7 mouse cellular contexts compared by ENCODE assay signal in genomic region chr17:44734501-44735222, GRCm38 (mm10). TPM values are rescaled to one million over a fixed set of nuclear protein-coding genes. Genes with fewer than 3 reads are reported as not detected.
DNase-seq lines count a peak whose midpoint lies in the region; ATAC-seq and TF ChIP-seq lines count a peak whose summit lies in the region.

No protein-coding gene starts in this region.

- peak overlapping the region; percentile 38; the same call in 1 of the 2 replicates for H3K9ac ChIP-seq in hindbrain, embryonic 11.5 days (ENCODE audit: low read depth, low read length)

- H3K9me3 ChIP-seq in hindbrain, embryonic 11.5 days (ENCODE audit: control insufficient read depth, low read length), result no peaks in the 10 kb centered on the region

- peak; percentile 13; the same call in 1 of the 2 replicates for ATAC-seq in frontal cortex, adult (ENCODE audit: low TSS enrichment)
- ATAC-seq in hindbrain, embryonic 11.5 days (ENCODE audit: low FRiP score), result peak; percentile 42; the same call in 1 of the 2 replicates
- peak; percentile 49 for ATAC-seq in megakaryocyte progenitor cell, adult 5-6 weeks (replicated peaks; ENCODE audit: poor library complexity)

- peak overlapping the region; percentile 66 for H3K4me3 ChIP-seq in brown adipose tissue, adult 24 weeks (ENCODE audit: insufficient read depth, low read depth, low read length)
- peak overlapping the region; percentile 59 for H3K4me3 ChIP-seq in hindbrain, embryonic 11.5 days (ENCODE audit: low read depth, low read length)
- peak overlapping the region; percentile 89 for H3K4me3 ChIP-seq in small intestine, adult 2 months (ENCODE audit: low read depth, low read length)

- peaks cover 59% of the 10 kb centered on the region for H3K27me3 ChIP-seq in hindbrain, embryonic 11.5 days (ENCODE audit: control insufficient read depth, insufficient read depth, low read length)
- peaks cover 39% of the 10 kb centered on the region for H3K27me3 ChIP-seq in small intestine, adult 2 months (ENCODE audit: control insufficient read depth, insufficient read depth, low read length)

- TF ChIP-seq POLR2A in small intestine, adult 2 months (IDR thresholded peaks at IDR 0.05; ENCODE audit: low read depth, low read length), result no peak

- WGBS in hindbrain, embryonic 11.5 days, result 1% methylated on average over 48 of the region's 48 CpGs
- 2% methylated on average over 48 of the region's 48 CpGs for WGBS in small intestine, adult 2 months

- H3K4me1 ChIP-seq in brown adipose tissue, adult 24 weeks (ENCODE audit: control insufficient read depth, insufficient read depth, insufficient read length, low read length), result no peaks in the 10 kb centered on the region; the same call in 1 of the 2 replicates
- 0 out of 2 replicates have a peak, but pooled peaks cover 3% of the 10 kb centered on the region for H3K4me1 ChIP-seq in hindbrain, embryonic 11.5 days (replicated peaks; ENCODE audit: control insufficient read depth, insufficient read depth, low read length)
- peaks cover 3% of the 10 kb centered on the region; the same call in 1 of the 2 replicates for H3K4me1 ChIP-seq in small intestine, adult 2 months (ENCODE audit: control insufficient read depth, insufficient read depth, insufficient read length, low read length)

- no peak overlapping the region for H3K27ac ChIP-seq in brown adipose tissue, adult 24 weeks (replicated peaks; ENCODE audit: low read depth, low read length)
- H3K27ac ChIP-seq in hindbrain, embryonic 11.5 days (ENCODE audit: low read depth, low read length), result no peak overlapping the region
- peak overlapping the region; percentile 59 for H3K27ac ChIP-seq in small intestine, adult 2 months (ENCODE audit: insufficient read depth, low read depth, low read length)

- peak overlapping the region; percentile 91 for H3K4me2 ChIP-seq in hindbrain, embryonic 11.5 days (replicated peaks; ENCODE audit: low read depth, low read length)

- peak; percentile 49 for DNase-seq in R1 (ENCODE audit: low read depth, low spot score)
- peak; percentile 73 for DNase-seq in hindbrain, embryonic 11.5 days (ENCODE audit: low spot score)
- peak; percentile 48 to 54 for DNase-seq in left cerebral cortex, postnatal 25 days (ENCODE audit: low spot score in 2 of 2)

- TF ChIP-seq CTCF in small intestine, adult 2 months (IDR thresholded peaks at IDR 0.05; ENCODE audit: extremely low read depth, insufficient read length, insufficient replicate concordance, low read depth, low read length), result no peak

- no peaks in the 10 kb centered on the region for H3K36me3 ChIP-seq in hindbrain, embryonic 11.5 days (ENCODE audit: control insufficient read depth, insufficient read depth, low read length)
- no peaks in the 10 kb centered on the region for H3K36me3 ChIP-seq in small intestine, adult 2 months (ENCODE audit: control insufficient read depth, insufficient read depth, low read length)

- intact Hi-C loops in left cerebral cortex, postnatal 25 days (cut with DNase I), result loop anchor here (5.0 kb wide), 5 partner anchors 58 to 638 kb away; no protein-coding TSS in a partner anchor

RNA-seq across cellular contexts. Expression of gene Supt3, which starts 42.3 kb away (rescaled TPM):
- polyA plus RNA-seq in brown adipose tissue, adult 24 weeks (2012; ENCODE audit: insufficient read depth, insufficient read length, missing spikeins), result 20.0 and 24.0 TPM in 2 replicates
- polyA plus RNA-seq in hindbrain, embryonic 11.5 days (2014; fragmentation: Nextera tagmentation; extraction: Ambion mirVana), result 27.5 and 27.8 TPM in 2 replicates
- 10 to 100 TPM; 13.2 TPM for total RNA-seq in left cerebral cortex, postnatal 25 days (2021)
- total RNA-seq in megakaryocyte progenitor cell, adult 5-6 weeks (2015), result 26.2 and 37.9 TPM in 2 replicates
- total RNA-seq in megakaryocyte progenitor cell, adult 5-6 weeks (2017), result 13.6 and 16.2 TPM in 2 replicates
- 0.89 and 1.6 TPM in 2 replicates for polyA plus RNA-seq in small intestine, adult 2 months (2012; rRNA removed)
